Mouse (Mus musculus) cerebellum, adult 2 months (tissue): ENCODE measurements around the gene Sap18b. TPM values are rescaled to one million over a fixed set of nuclear protein-coding genes. Genes with fewer than 3 reads are reported as not detected.
"Not testable (repeated sequence)": the region's sequence is repeated elsewhere in the genome, so short reads cannot be mapped to it uniquely, and the experiment has no call there.

ENCODE experiments used
- DNase-seq, 2 experiments: peaks; one replicate each; pipeline ENCODE4 v3.0.0; 2021
- H3K27ac ChIP-seq: fragments of 200-500 bp; 2 replicates; pipeline ENCODE4 v1.5.1; 2012; ENCODE audit warnings: low read length, control low read depth, inconsistent platforms; ENCODE audit not compliant: insufficient read depth
- H3K27me3 ChIP-seq: fragments of 200-500 bp; 2 replicates; pipeline ENCODE4 v1.6.1; 2012; ENCODE audit warnings: inconsistent platforms, mild to moderate bottlenecking, low read length, moderate library complexity; ENCODE audit not compliant: control insufficient read depth, insufficient read depth
- H3K4me1 ChIP-seq: fragments of 200-500 bp; 2 replicates; pipeline ENCODE4 v1.6.1; 2011; ENCODE audit warnings: low read length; ENCODE audit not compliant: control insufficient read depth, insufficient read depth
- H3K4me3 ChIP-seq: fragments of 200-500 bp; replicated peaks from 2 replicates; pipeline ENCODE3; 2011; ENCODE audit warnings: mild to moderate bottlenecking, low read depth, low read length, control low read depth; ENCODE audit not compliant: insufficient read depth
- CTCF ChIP-seq: fragments of 200-500 bp; IDR thresholded peaks from 2 replicates; pipeline ENCODE4 v1.5.1; 2011; ENCODE audit warnings: low read depth, mild to moderate bottlenecking, control low read depth, low read length, moderate library complexity, borderline replicate concordance; ENCODE audit not compliant: insufficient read depth
- POLR2A ChIP-seq: fragments of 200-500 bp; IDR thresholded peaks from 2 replicates; pipeline ENCODE4 v1.6.1; 2011; ENCODE audit warnings: low read length, control low read depth, borderline replicate concordance; ENCODE audit not compliant: insufficient read depth
- WGBS: fragments of 180-500 bp; shearing (Covaris S2); methylation state at CpG from one replicate; pipeline ENCODE4 v1.1.7; 2018; 5-methylcytosine and 5-hydroxymethylcytosine counted together
- polyA plus RNA-seq: library from polyadenylated mRNA; depleted of rRNA; stranded (reverse); fragments of >200 nt; gene quantifications from 2 replicates; pipeline ENCODE4 v1.2.3, GENCODE M21; 2012

Gene Sap18b
- polyA plus RNA-seq, 1 experiment: 85.5 TPM

DNA sequence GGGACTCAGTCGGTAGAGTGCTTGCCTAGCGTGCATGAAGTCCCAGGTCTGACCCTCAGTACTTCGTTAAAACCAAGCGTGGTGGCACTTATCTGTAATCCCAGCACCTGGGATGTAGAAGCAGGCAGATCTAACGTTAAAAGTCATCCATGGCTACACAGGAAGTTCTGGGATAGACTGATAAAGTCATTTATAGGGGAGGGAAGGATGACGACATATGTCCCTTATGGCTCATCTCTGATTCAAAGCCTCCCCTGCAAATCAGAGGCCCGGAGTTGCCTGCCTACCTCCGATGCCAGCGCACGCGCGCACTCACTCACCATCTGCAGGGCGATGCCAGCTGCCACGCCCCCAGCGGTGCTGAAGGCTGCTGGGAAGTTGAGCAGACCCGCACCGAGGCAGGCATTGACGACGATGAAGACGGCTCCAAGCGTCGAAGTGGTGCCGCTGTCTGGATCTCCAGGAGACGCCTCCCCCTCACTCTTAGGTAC is 23.0 kb downstream of the Sap18b start:
- no peak overlapping the region for H3K4me3 ChIP-seq
- no peak for DNase-seq
- TF ChIP-seq POLR2A (no peak), CTCF (no peak)
- no peak overlapping the region for H3K27ac ChIP-seq
- 74% methylated on average over 24 of the region's 24 CpGs for WGBS
- peaks cover 6% of the 10 kb centered on the region; the same call in 1 of the 2 replicates for H3K4me1 ChIP-seq
- H3K27me3 ChIP-seq: no peaks in the 10 kb centered on the region

DNA sequence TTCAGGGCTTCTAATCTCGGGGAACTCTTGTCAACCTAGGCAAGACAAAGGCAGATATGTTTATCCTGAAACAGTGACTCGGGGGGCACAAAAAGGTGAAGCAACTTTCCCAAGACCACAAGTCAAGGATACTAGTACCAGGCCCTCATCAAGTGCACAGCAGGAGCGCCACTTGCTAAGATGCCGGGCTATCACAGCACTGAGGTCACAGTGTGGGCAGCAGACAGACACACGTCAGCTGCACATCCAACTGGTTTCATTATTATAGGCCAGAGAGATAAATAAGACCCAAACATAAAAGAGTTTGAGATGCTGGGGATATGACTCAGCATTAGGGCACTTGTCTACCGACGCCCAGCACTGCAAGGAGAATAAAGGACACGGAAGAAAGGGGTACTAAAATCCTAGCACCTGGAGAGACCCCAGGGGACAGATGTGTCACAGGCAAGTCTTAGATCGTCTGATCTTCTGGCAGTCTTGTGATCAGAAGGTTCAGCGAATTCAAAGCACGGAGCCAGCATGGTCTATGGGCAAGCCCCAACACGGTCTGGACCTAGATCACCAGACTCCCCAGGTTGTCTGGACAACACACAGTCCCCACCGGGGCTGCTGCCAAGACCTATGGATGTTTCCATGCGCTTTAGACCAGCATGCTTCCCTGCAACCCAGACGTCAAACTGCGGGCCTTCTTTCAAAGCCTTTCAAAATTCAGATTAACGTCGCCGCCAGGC is 23.8 kb downstream of the Sap18b start:
- TF ChIP-seq POLR2A (no peak), CTCF (no peak)
- WGBS: 79% methylated on average over 19 of the region's 19 CpGs

DNA sequence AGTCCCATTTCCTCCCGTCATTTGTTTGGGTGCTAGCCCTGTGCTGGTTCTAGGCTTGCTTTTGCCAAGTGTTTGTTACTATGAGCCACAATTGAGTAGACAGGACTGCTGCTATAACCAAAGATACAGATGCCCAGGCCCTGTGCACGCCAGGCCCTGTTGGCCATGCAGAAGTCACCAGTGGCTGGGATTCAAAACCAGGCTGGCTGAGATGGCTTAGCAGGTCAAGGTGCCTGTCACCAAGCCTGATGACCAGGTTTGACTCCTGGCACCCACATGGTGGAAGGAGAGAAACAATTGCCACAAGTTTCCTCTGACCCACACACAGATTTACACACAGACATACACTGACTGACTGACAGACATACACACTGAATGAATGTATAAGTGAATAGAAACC is 25.2 kb downstream of the Sap18b start:
- no peak overlapping the region for H3K4me3 ChIP-seq

More for the DNA sequence above, 23.8 kb downstream of the Sap18b start:
- H3K27me3 ChIP-seq: no peaks in the 10 kb centered on the region
- peaks cover 6% of the 10 kb centered on the region; the same call in 1 of the 2 replicates for H3K4me1 ChIP-seq
- no peak overlapping the region for H3K27ac ChIP-seq
- H3K4me3 ChIP-seq: no peak overlapping the region
- DNase-seq: no peak

DNA sequence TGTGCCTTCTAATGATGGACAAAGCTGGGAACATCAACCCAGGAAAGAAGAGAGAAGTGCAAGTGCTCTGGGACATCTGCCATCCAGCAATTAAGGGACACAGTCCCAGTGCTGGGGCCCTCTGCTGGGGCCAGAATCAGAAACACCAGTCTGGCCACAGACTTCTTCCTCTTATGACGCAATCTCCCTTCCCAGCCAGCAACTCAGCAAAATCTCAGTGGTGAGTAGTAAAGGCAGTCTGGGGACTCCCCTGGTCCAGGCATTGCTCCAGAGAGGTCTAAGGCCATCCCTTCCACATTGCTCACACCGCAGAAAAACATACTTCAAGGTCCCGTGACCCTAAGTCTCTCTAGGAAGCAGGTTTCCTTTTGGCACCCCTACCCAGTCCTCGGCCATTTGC is 27.1 kb downstream of the Sap18b start:
- 56% methylated on average over 4 of the region's 4 CpGs for WGBS
- no peak for TF ChIP-seq POLR2A
- TF ChIP-seq CTCF: no peak
- Histone ChIP-seq H3K27me3 (no peaks in the 10 kb centered on the region), H3K4me1 (peaks cover 6% of the 10 kb centered on the region; the same call in 1 of the 2 replicates), H3K27ac (no peak overlapping the region), H3K4me3 (peak overlapping the region; percentile 84)
- peak in 1 of 2 experiments; percentile 13 for DNase-seq

More for the DNA sequence above, 25.2 kb downstream of the Sap18b start:
- TF ChIP-seq POLR2A: no peak
- TF ChIP-seq CTCF: no peak
- WGBS: 86% methylated on average over 2 of the region's 2 CpGs
- H3K27ac ChIP-seq: no peak overlapping the region
- DNase-seq: no peak
- peaks cover 6% of the 10 kb centered on the region; the same call in 1 of the 2 replicates for H3K4me1 ChIP-seq
- H3K27me3 ChIP-seq: no peaks in the 10 kb centered on the region

DNA sequence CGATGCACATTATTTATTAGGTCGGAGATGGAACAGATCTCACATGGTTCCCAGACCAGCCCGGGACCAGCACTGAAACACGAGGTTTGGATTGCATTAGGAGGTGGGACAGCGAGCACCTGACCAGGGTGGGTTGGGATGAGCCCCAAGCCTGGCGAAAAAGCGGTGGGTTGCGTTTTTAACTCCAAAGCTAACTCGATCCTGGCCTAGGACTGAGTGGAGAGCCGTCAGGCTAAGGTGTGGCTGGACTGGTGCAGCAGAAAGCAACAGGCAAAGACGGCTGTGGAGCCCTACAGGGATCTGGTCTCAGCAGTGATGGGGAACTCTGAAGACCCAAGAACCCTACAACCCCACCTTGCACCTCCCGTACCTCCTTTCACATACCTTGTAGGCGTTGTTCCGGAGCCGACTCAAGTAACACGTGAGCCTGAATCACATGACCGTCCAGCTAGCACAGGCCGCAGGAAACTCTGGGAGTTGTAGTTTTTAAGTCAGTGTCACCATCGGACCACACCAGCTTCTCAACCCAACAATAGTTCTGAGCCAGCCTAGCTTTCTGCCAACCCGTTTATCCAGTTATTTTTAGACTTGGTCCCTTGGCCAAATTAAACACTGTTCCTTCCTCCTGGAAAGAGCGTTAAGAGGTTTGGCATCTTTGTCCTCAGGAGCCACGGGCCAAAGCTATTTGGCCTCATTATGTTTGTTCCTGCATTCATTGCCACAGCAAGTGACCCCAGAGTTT is 28.1 kb downstream of the Sap18b start, which contains the start of gene Slc38a7:
Gene Slc38a7 (minus strand): TSS at position 438 of the 742 bp plus-strand sequence.
- 11% methylated on average over 22 of the region's 22 CpGs for WGBS
- H3K27me3 ChIP-seq: no peaks in the 10 kb centered on the region
- DNase-seq: peak; percentile 74 to 87
- TF ChIP-seq POLR2A (peak; percentile 50; the same call in 1 of the 2 replicates), CTCF (no peak)
- no peak within 1 kb of the TSS for H3K27ac ChIP-seq
- H3K4me3 ChIP-seq: peak within 1 kb of the TSS; percentile 84
- peaks cover 6% of the 10 kb centered on the region; the same call in 1 of the 2 replicates for H3K4me1 ChIP-seq

DNA sequence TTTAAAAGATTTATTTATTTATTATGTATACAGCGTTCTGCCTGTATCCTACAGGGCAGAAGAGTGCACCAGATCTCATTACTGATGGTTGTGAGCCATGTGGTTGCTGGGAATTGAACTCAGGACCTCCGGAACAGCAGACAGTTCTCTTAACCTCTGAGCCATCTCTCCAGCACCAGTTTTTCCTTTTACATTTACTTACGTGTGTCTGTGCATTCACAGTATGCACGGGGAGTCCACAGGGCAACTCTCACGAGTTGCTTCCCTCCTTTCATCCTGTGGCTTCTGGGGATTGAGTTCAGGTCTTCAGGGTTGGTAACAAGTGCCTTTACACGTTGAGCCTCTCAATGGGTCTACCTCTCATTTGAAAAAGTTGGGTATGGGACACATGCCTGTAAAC is 29.0 kb downstream of the Sap18b start:
- 83% methylated on average over 6 of the region's 6 CpGs for WGBS
- Histone ChIP-seq H3K27ac (no peak overlapping the region), H3K27me3 (no peaks in the 10 kb centered on the region), H3K4me3 (no peak overlapping the region), H3K4me1 (peaks cover 6% of the 10 kb centered on the region; the same call in 1 of the 2 replicates)
- DNase-seq: no peak
- TF ChIP-seq POLR2A (no peak), CTCF (no peak)

DNA sequence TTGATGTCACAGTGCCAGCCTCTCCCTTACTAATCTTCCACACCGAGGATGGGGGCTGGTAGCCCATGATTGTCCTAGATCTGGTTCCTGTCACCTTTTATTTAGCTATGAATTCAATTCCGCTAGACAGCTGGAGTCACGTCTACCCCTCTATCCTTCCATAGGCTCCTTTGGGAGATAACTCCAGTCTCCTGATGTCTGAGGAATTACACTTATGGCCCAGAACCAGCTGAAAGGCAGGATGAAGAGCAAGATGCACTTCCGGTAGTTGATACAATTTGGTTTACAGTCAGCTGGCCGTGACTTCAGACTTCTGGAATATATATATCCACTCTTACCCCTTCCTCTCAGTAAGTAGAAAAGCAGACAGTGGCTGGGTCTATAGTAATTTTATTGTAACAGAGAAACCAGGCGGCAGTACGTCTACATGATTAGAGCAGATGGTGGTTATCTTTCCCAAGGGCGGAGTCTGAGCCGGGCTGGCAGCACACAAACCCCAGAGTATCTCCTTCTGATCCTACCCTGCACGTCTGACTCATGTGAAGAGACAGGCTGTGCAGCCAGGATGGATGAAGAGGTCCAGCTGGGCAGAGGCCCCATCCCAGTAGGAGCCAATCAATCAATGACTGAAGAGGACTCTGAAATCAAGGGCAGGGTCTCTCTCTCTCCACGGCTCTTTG is 38.8 kb downstream of the Sap18b start:
- not testable (repeated sequence) for H3K27me3 ChIP-seq, H3K4me3 ChIP-seq, H3K4me1 ChIP-seq, DNase-seq, H3K27ac ChIP-seq
- WGBS: 49% methylated on average over 11 of the region's 11 CpGs

DNA sequence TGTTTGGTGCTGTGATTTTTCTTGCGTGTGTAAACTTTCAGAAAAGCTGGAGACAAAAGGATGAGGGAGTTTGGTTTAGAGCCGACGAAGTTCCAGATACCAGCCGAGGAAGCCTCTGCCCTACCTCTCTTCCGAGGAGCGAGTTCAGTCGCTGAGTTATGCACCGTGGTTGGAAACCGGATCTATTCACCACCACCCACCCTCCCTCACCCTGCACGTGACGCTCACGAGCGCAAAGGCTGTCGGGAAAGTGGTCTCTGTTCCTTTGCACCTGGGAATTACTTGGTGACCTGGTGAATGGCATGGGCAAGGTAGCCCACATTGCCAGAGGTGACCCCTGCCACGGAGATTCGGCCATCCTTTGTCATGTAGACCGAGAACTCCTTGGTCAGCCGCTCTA is 39.7 kb downstream of the Sap18b start:
- H3K4me1 ChIP-seq, H3K27me3 ChIP-seq: not testable (repeated sequence)
- 96% methylated on average over 18 of the region's 18 CpGs for WGBS

More for the DNA sequence above, 39.7 kb downstream of the Sap18b start:
- not testable (repeated sequence) for DNase-seq, H3K27ac ChIP-seq, H3K4me3 ChIP-seq
